Mouse (Mus musculus): ENCODE data around the gene Psme2b.
"Not testable (repeated sequence)": the region's sequence is repeated elsewhere in the genome, so short reads cannot be mapped to it uniquely, and the experiment has no call there.

DNA sequence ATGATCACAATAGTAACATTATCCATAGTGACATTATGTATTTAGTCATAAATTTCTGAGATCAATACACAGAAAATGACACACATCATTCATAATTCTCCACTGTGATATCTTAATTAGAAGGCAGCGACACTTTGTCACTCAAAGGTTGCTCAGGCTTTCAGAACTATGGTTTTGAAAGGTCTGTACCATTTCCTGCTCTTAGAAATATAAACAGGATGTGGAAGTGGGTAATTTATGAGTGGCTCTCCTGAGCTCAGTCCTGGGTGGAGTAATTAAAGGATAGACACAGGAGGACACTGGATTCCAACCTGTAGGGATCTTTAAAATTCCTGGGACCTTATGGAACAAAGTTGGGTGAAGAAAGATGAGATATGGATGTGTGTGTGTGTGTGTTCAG lies 12.6 kb downstream of the Psme2b start:
- TF ChIP-seq CTCF, EP300 (IDR thresholded peaks at IDR 0.05; ENCODE audit: low read depth): not testable (repeated sequence)
